Comparison of ENCODE assay signal across 19 mouse cellular contexts in genomic region chr10:89737887-89738286, GRCm38 (mm10).
"Had no signal": no experiment of that assay in that cellular context is flagged by ENCODE, and none has a peak within 500 bp of the region (broad histone marks: within the 10 kb centered on the region; RNA-seq: fewer than 3 reads in every experiment).

No protein-coding gene starts in this region.

- DNase-seq: lung, adult 18-20 months; lung, embryonic 14.5 days; lung, postnatal 10 days; lung, postnatal 4 days; retina, postnatal 1 day; right cerebral cortex, adult 18-20 months; thymus, adult 2 months; thymus, postnatal 25 days; thymus, postnatal 4 days had no signal

- H3K4me1 ChIP-seq: stomach, embryonic 15.5 days had no signal

- H3K36me3 ChIP-seq: midbrain, embryonic 10.5 days; midbrain, embryonic 13.5 days; midbrain, embryonic 15.5 days; neural tube, embryonic 13.5 days; neural tube, embryonic 15.5 days; stomach, embryonic 15.5 days had no signal

- H3K9me3 ChIP-seq: megakaryocyte, embryonic 14.5 days; midbrain, embryonic 10.5 days; midbrain, embryonic 13.5 days; midbrain, embryonic 15.5 days; neural tube, embryonic 13.5 days; neural tube, embryonic 15.5 days; stomach, embryonic 15.5 days had no signal

- H3K27me3 ChIP-seq: megakaryocyte, embryonic 14.5 days; midbrain, embryonic 13.5 days; midbrain, embryonic 15.5 days; neural tube, embryonic 15.5 days; stomach, embryonic 15.5 days had no signal

- H3K4me3 ChIP-seq: midbrain, embryonic 10.5 days; midbrain, embryonic 13.5 days; midbrain, embryonic 15.5 days; myocyte; neural tube, embryonic 13.5 days; neural tube, embryonic 15.5 days; stomach, embryonic 15.5 days had no signal

- H3K27ac ChIP-seq: liver, embryonic 14.5 days; midbrain, embryonic 10.5 days; midbrain, embryonic 13.5 days; midbrain, embryonic 15.5 days; neural tube, embryonic 13.5 days; neural tube, embryonic 15.5 days; stomach, embryonic 15.5 days; stomach, postnatal 0 days had no signal

- ATAC-seq: midbrain, embryonic 13.5 days; midbrain, embryonic 15.5 days had no signal

- H3K9ac ChIP-seq: liver, embryonic 14.5 days; lung, embryonic 14.5 days; midbrain, embryonic 13.5 days; midbrain, embryonic 15.5 days; neural tube, embryonic 13.5 days; neural tube, embryonic 15.5 days; stomach, embryonic 15.5 days had no signal
